In genomic region chrX:112422998-112423397, GRCm38 (mm10) we compare ENCODE assay signal across 14 mouse cellular contexts. TPM values are rescaled to one million over a fixed set of nuclear protein-coding genes. Genes with fewer than 3 reads are reported as not detected.
DNase-seq lines count a peak whose midpoint lies in the region; ATAC-seq and TF ChIP-seq lines count a peak whose summit lies in the region.
"Not testable (repeated sequence)": the region's sequence is repeated elsewhere in the genome, so short reads cannot be mapped to it uniquely, and the experiment has no call there.
"Had no signal": no experiment of that assay in that cellular context is flagged by ENCODE, and none has a peak within 500 bp of the region (broad histone marks: within the 10 kb centered on the region; RNA-seq: fewer than 3 reads in every experiment).

No protein-coding gene starts in this region.

- DNase-seq in NIH3T3 (ENCODE audit: low read depth) = peak; percentile 73
- peak in 1 of 2 experiments; percentile 2 for DNase-seq in cerebellum, adult 2 months
- peak; percentile 58 for DNase-seq in forebrain, postnatal 0 days
- DNase-seq in left cerebral cortex, adult 2 months (ENCODE audit: extremely low spot score in 1 of 2, low spot score in 2 of 2) = peak in 1 of 2 experiments; percentile 7
- DNase-seq in lung, postnatal 14 days = peak; percentile 19
- peak; percentile 30 for DNase-seq in right cerebral cortex, postnatal 14 days

- not testable (repeated sequence) for H3K36me3 ChIP-seq in forebrain, postnatal 0 days (ENCODE audit: insufficient read depth); intestine, postnatal 0 days (ENCODE audit: control insufficient read depth, insufficient read depth)

- not testable (repeated sequence) for H3K27me3 ChIP-seq in cerebellum, adult 2 months (ENCODE audit: control insufficient read depth, insufficient read depth, low read length); forebrain, postnatal 0 days (ENCODE audit: insufficient read depth, low read length); intestine, postnatal 0 days (replicated peaks; ENCODE audit: control insufficient read depth, insufficient read depth, low read length)

- not testable (repeated sequence) for H3K4me3 ChIP-seq in cerebellum, adult 2 months (replicated peaks; ENCODE audit: insufficient read depth, low read depth, low read length); forebrain, postnatal 0 days (ENCODE audit: low read depth, low read length); intestine, postnatal 0 days (ENCODE audit: low read depth, low read length); left cerebral cortex, adult 2 months

- H3K4me1 ChIP-seq in cerebellum, adult 2 months (ENCODE audit: control insufficient read depth, insufficient read depth, low read length); forebrain, postnatal 0 days (ENCODE audit: insufficient read depth); intestine, postnatal 0 days (replicated peaks; ENCODE audit: control insufficient read depth, insufficient read depth, low read length): not testable (repeated sequence)

- whole genome bisulfite sequencing in cerebellum, adult 2 months = 45% methylated on average over 2 of the region's 2 CpGs
- WGBS in forebrain, postnatal 0 days = 36% methylated on average over 2 of the region's 2 CpGs
- 41% methylated on average over 2 of the region's 2 CpGs for WGBS in intestine, postnatal 0 days

- H3K27ac ChIP-seq in cerebellum, adult 2 months (ENCODE audit: insufficient read depth, low read length); forebrain, postnatal 0 days (ENCODE audit: low read depth, low read length); intestine, postnatal 0 days (ENCODE audit: low read depth, low read length); left cerebral cortex, adult 2 months: not testable (repeated sequence)

- not testable (repeated sequence) for ATAC-seq in forebrain, postnatal 0 days; intestine, postnatal 0 days

- not testable (repeated sequence) for H3K9me3 ChIP-seq in forebrain, postnatal 0 days (ENCODE audit: low read length); intestine, postnatal 0 days (ENCODE audit: control insufficient read depth)

- H3K4me2 ChIP-seq in forebrain, postnatal 0 days (ENCODE audit: low read depth); intestine, postnatal 0 days (replicated peaks; ENCODE audit: low read depth): not testable (repeated sequence)

- 0 out of 2 replicates have a peak, but pooled peaks have one; percentile 6 for TF ChIP-seq CTCF in cerebellum, adult 2 months (IDR thresholded peaks at IDR 0.05; ENCODE audit: borderline replicate concordance, insufficient read depth, low read depth, low read length)
- TF ChIP-seq CTCF in forebrain, postnatal 0 days (IDR thresholded peaks at IDR 0.05; ENCODE audit: low read depth) = peak; percentile 47
- peak; percentile 47 for TF ChIP-seq CTCF in intestine, postnatal 0 days (IDR thresholded peaks at IDR 0.05; ENCODE audit: low read depth)
- peak; percentile 74 for TF ChIP-seq CTCF in left cerebral cortex, adult 2 months (IDR thresholded peaks at IDR 0.05)

- not testable (repeated sequence) for H3K9ac ChIP-seq in forebrain, postnatal 0 days; intestine, postnatal 0 days (ENCODE audit: low read depth, low read length)

- not testable (repeated sequence) for TF ChIP-seq POLR2A in cerebellum, adult 2 months (IDR thresholded peaks at IDR 0.05; ENCODE audit: borderline replicate concordance, insufficient read depth, low read length)

- intact Hi-C loops in left cerebral cortex, adult 2 months (cut with DNase I) = loop anchor here (5.0 kb wide), 1 partner anchor 479 kb away; no protein-coding TSS in a partner anchor

RNA-seq across cellular contexts. Expression of gene Satl1, which starts 16.4 kb away (rescaled TPM):
- polyA plus RNA-seq in cerebellum, adult 2 months (2012; rRNA removed) = not detected in 2 replicates
- not detected in 2 replicates for total RNA-seq in forebrain, postnatal 0 days (2014; rRNA removed)
- polyA plus RNA-seq in forebrain, postnatal 0 days (2015; fragmentation: Nextera tagmentation; extraction: Ambion mirVana) = not detected in 2 replicates
- not detected in 2 replicates for polyA plus RNA-seq in intestine, postnatal 0 days (2015; fragmentation: Nextera tagmentation; extraction: Ambion mirVana)
- total RNA-seq in left cerebral cortex, adult 2 months (2021) = not detected
- polyA plus RNA-seq: activated CD4-positive, CD25-positive, alpha-beta regulatory T cell, adult 4 months; heart, embryonic 12.5 days; hindbrain, embryonic 16.5 days; liver, embryonic 13.5 days; midbrain, embryonic 12.5 days; neural tube, embryonic 14.5 days; small intestine, adult 2 months had no signal

Comparison
In these comparisons a context has a peak if more than half of its experiments do, and no peak if none do; other contexts are left out.
1. CTCF ChIP-seq: peak in every context shown above with its lines; median percentile 74 in left cerebral cortex, adult 2 months; 47 in forebrain, postnatal 0 days; 47 in intestine, postnatal 0 days; 6 in cerebellum, adult 2 months.